Comparison of ENCODE assay signal across 1 mouse cellular context in genomic region chr4:122982537-122982936, GRCm38 (mm10).
TF ChIP-seq lines count a peak whose summit lies in the region.

No protein-coding gene starts in this region.

TF ChIP-seq in ES-E14, 5 proteins besides CTCF, POLR2A, EP300 and RAD21:
- TF ChIP-seq MAFK (IDR thresholded peaks at IDR 0.05; ENCODE audit: insufficient read depth, low read depth, low read length), result peak; percentile 96
- TF ChIP-seq ZNF384 (IDR thresholded peaks at IDR 0.05; ENCODE audit: low read depth, low read length), result no peak
